Mouse (Mus musculus) stomach, embryonic 16.5 days (tissue): ENCODE results near the gene Gfm1. TPM values are rescaled to one million over a fixed set of nuclear protein-coding genes. Genes with fewer than 3 reads are reported as not detected.

Source experiments
- ATAC-seq: fragments of 200-750 bp; cut with Nextera tagmentation; 2 replicates; pipeline ENCODE4 v1.8.0; 2017; ENCODE audit warnings: moderate number of reproducible peaks, moderate TSS enrichment; ENCODE audit not compliant: insufficient read depth, low FRiP score
- H3K27ac ChIP-seq: fragments of 300-500 bp; sonication (generic); 2 replicates; pipeline ENCODE4 v1.5.1; 2014; ENCODE audit warnings: low read length
- H3K27me3 ChIP-seq: fragments of 300-500 bp; sonication (generic); 2 replicates; pipeline ENCODE4 v1.6.1; 2014; ENCODE audit warnings: low read length, control low read depth, mixed read lengths; ENCODE audit not compliant: control insufficient read depth, insufficient read depth
- H3K36me3 ChIP-seq: fragments of 300-500 bp; sonication (generic); 2 replicates; pipeline ENCODE4 v1.6.1; 2014; ENCODE audit warnings: low read length; ENCODE audit not compliant: control insufficient read depth, insufficient read depth
- H3K4me1 ChIP-seq: fragments of 300-500 bp; sonication (generic); 2 replicates; pipeline ENCODE4 v1.6.1; 2014; ENCODE audit warnings: low read length, control low read depth, mixed read lengths; ENCODE audit not compliant: control insufficient read depth, insufficient read depth
- H3K4me2 ChIP-seq: fragments of 300-500 bp; sonication (generic); 2 replicates; pipeline ENCODE4 v1.6.1; 2014; ENCODE audit warnings: low read depth, low read length, mixed read lengths
- H3K4me3 ChIP-seq: fragments of 300-500 bp; sonication (generic); replicated peaks from 2 replicates; pipeline ENCODE4 v1.5.1; 2014; ENCODE audit warnings: mild to moderate bottlenecking, low read length
- H3K9ac ChIP-seq: fragments of 300-500 bp; sonication (generic); 2 replicates; pipeline ENCODE4 v1.6.1; 2014; ENCODE audit warnings: low read length
- H3K9me3 ChIP-seq: fragments of 300-500 bp; sonication (generic); replicated peaks from 2 replicates; pipeline ENCODE4 v1.6.1; 2016; ENCODE audit warnings: low read length, control low read depth; ENCODE audit not compliant: control insufficient read depth
- WGBS: fragments of 180-500 bp; shearing (Covaris S2); extraction: QIAGEN DNeasy Blood & Tissue Kit; methylation state at CpG from one replicate; pipeline ENCODE4 v1.1.7; 2014; 5-methylcytosine and 5-hydroxymethylcytosine counted together
- polyA plus RNA-seq: library from polyadenylated mRNA; unstranded; fragments of >200 nt; fragmentation: Nextera tagmentation; extraction: Ambion mirVana; gene quantifications from 2 replicates; pipeline ENCODE4 v1.2.1, GENCODE M21; 2015

Gfm1 gene
- polyA plus RNA-seq, 1 experiment from 2014 or later, result 45.9 TPM

DNA sequence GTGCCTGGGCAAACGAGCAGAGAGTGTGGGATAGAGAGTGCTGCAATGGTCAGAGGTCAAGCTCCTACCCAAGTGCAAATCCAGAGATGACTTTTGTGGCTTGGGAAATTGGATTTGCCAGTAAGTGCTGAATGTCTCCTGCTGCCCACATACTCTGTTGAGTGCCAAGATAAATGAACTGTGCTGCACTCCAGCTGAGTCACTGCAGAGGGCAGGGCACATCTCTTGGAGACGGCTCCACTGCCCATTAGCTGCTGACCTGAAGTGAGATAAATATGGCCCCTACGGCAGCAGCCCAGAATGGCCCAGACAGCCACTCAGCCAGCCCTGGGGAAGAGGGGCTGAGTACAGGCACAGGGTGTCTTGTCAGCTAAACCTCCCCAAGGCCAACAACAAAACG is 60.3 kb downstream of the Gfm1 start:
- Histone ChIP-seq H3K4me1 (no peaks in the 10 kb centered on the region), H3K9ac (no peak overlapping the region), H3K4me3 (no peak overlapping the region), H3K36me3 (no peaks in the 10 kb centered on the region), H3K4me2 (no peak overlapping the region), H3K27ac (no peak overlapping the region), H3K9me3 (no peaks in the 10 kb centered on the region), H3K27me3 (no peaks in the 10 kb centered on the region)
- ATAC-seq, result no peak
- 27% methylated on average over 4 of the region's 4 CpGs for WGBS

DNA sequence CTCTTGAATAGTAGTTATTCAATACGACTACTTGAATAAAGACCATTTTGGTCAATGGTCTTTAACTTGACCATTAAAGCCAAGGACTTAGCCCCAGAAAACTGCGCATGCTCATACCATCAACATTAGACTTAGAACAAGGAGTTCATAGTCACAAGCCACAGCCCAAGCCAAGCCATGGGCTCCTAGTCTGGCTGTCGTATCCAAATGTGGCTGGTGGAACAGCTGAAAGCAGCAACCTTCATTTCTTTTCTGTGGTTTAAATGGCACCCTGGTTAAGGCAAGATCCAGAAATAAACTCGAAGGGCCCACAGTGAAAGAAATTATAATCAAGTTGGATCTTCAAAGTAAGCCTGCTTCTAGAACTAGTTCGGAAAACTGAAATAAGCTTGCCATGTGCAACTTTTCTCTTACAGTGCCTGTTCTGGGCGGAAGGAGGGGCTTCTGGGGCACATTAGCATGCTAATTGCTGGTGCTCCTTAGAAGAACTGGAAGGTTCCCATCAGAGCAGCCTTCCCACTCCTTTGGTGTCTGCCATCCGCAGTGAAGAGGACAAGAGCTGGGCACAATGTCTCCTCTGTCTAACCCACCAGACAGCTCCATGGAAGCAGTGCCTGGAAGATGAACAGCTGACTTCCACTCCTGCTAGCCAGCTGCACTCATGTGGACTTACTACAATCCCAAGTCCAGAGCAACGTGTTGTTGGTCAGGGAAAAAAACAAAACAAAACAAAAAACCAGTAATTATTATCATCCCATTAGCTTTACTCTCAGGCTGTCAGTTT is 62.4 kb downstream of the Gfm1 start:
- Histone ChIP-seq H3K9me3 (no peaks in the 10 kb centered on the region), H3K27me3 (no peaks in the 10 kb centered on the region), H3K27ac (no peak overlapping the region), H3K36me3 (no peaks in the 10 kb centered on the region), H3K9ac (no peak overlapping the region), H3K4me1 (no peaks in the 10 kb centered on the region), H3K4me2 (no peak overlapping the region), H3K4me3 (no peak overlapping the region)
- WGBS, result 75% methylated on average over 8 of the region's 8 CpGs
- no peak for ATAC-seq

DNA sequence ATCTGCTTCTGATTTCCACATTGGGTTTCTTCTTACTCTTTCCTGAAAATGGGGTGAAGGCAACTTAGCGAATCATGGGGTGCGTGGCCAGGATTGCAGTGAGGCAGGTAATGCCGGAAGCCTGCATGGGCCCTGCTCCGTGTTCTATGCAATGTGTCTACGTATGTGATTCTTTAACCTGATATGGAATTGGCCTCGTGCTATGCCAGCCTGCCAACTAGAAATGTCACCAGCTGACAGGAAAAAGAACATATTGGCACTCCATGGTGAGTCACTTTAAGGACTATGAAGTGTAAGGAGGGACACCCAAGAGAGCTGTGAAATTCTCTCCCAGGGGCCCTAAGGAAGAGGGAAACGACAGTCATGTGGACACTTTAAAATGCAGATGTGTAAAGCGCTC is 63.2 kb downstream of the Gfm1 start:
- Histone ChIP-seq H3K27me3 (no peaks in the 10 kb centered on the region), H3K27ac (no peak overlapping the region), H3K36me3 (no peaks in the 10 kb centered on the region), H3K4me3 (no peak overlapping the region), H3K4me2 (no peak overlapping the region), H3K9me3 (no peaks in the 10 kb centered on the region), H3K4me1 (no peaks in the 10 kb centered on the region), H3K9ac (no peak overlapping the region)
- 82% methylated on average over 8 of the region's 8 CpGs for WGBS
- ATAC-seq, result no peak

DNA sequence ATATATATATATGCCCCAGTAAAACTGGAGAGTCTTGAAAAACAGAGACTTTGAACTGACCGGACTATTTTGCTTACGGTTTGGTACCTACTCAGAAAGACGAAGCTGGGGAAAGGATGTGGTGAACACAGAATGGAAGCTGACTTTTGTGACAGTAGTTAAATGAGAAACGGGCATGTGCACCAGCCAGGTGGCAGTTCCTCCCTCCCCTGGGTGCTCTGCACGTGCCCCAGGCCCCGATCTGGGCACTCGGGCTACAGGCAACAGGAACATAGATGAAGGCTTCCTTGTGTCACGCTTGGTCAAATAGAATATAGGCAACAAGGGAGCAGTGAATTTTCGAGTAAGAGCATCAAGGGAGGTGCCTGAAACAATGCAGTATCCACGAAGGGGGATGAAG is 66.4 kb downstream of the Gfm1 start:
- H3K27ac ChIP-seq, result no peak overlapping the region
- H3K4me1 ChIP-seq, result no peaks in the 10 kb centered on the region
- H3K9ac ChIP-seq, result no peak overlapping the region
- no peak overlapping the region for H3K4me3 ChIP-seq
- H3K4me2 ChIP-seq, result no peak overlapping the region
- H3K9me3 ChIP-seq, result no peaks in the 10 kb centered on the region; the same call in 1 of the 2 replicates
- no peaks in the 10 kb centered on the region for H3K27me3 ChIP-seq
- H3K36me3 ChIP-seq, result no peaks in the 10 kb centered on the region
- no peak for ATAC-seq
- 91% methylated on average over 10 of the region's 10 CpGs for WGBS

DNA sequence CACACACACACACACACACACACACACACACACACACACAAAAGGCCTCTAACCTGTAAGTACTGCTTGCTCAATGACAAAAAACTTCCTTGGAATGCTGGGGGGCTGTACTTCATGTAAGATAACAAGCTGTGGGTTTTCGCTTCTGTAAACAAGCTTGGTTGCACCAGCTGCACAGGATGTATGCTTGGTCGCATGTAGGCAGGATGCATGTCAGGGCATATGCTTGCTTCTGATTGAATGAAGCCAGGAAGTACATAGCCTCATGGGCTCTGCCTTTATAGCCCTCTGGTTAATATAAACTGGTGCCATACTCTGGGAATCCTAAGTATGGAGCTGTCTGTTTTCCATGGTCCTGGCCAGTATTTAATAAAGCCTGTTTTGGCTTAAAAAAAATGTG is 68.1 kb downstream of the Gfm1 start:
- no peaks in the 10 kb centered on the region for H3K4me1 ChIP-seq
- no peaks in the 10 kb centered on the region; the same call in 1 of the 2 replicates for H3K9me3 ChIP-seq
- H3K9ac ChIP-seq, result no peak overlapping the region
- H3K4me2 ChIP-seq, result no peak overlapping the region
- ATAC-seq, result no peak
- H3K36me3 ChIP-seq, result no peaks in the 10 kb centered on the region
- WGBS, result 56% methylated on average over 2 of the region's 2 CpGs
- H3K4me3 ChIP-seq, result no peak overlapping the region
- no peak overlapping the region for H3K27ac ChIP-seq
- no peaks in the 10 kb centered on the region for H3K27me3 ChIP-seq

- ATAC-seq, result no peak
- 89% methylated on average over 8 of the region's 8 CpGs for WGBS
- H3K27me3 ChIP-seq, result no peaks in the 10 kb centered on the region
These were observed 69.0 kb downstream of the Gfm1 start for GRCm38 (mm10) chr3:67498773-67499405.

GRCm38 (mm10) chr3:67499406-67499791 is 69.5 kb downstream of the Gfm1 start:
- Histone ChIP-seq H3K36me3 (no peaks in the 10 kb centered on the region), H3K4me1 (no peaks in the 10 kb centered on the region), H3K4me2 (no peak overlapping the region), H3K9ac (no peak overlapping the region), H3K27me3 (no peaks in the 10 kb centered on the region), H3K4me3 (no peak overlapping the region), H3K9me3 (no peaks in the 10 kb centered on the region; the same call in 1 of the 2 replicates), H3K27ac (no peak overlapping the region)
- 81% methylated on average over 4 of the region's 4 CpGs for WGBS
- ATAC-seq, result 0 out of 2 replicates have a peak, but pooled peaks have one; percentile 29

More at GRCm38 (mm10) chr3:67498773-67499405, 69.0 kb downstream of the Gfm1 start:
- Histone ChIP-seq H3K9ac (no peak overlapping the region), H3K4me3 (no peak overlapping the region), H3K27ac (no peak overlapping the region), H3K36me3 (no peaks in the 10 kb centered on the region), H3K4me2 (no peak overlapping the region), H3K9me3 (no peaks in the 10 kb centered on the region; the same call in 1 of the 2 replicates), H3K4me1 (no peaks in the 10 kb centered on the region)

DNA sequence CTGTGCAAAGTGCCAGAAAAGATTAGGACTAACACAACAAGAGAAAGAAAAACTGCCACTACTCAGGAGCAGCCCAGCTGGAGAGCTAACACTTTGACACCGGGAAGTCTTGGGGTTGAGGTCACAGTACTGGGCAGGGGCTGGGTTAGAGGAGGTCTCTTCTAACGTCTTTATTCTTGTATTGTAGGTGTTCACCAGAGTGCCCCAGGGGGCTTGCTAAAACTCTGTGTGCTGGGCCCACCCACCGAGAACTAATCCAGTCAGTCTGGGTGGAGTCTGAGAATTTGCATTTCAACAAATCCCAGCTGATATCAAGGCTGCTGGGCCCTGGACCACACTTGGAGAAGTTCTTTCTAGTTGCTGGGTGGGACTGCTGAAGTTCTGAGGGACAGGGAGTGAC is 74.0 kb downstream of the Gfm1 start:
- H3K36me3 ChIP-seq, result no peaks in the 10 kb centered on the region
- 17% methylated on average over 3 of the region's 3 CpGs for WGBS
- H3K9me3 ChIP-seq, result no peaks in the 10 kb centered on the region; the same call in 1 of the 2 replicates
- no peak for ATAC-seq
- no peak overlapping the region for H3K4me2 ChIP-seq
- no peak overlapping the region for H3K9ac ChIP-seq
- H3K4me1 ChIP-seq, result no peaks in the 10 kb centered on the region
- no peak overlapping the region for H3K4me3 ChIP-seq
- no peak overlapping the region for H3K27ac ChIP-seq
- H3K27me3 ChIP-seq, result no peaks in the 10 kb centered on the region

GRCm38 (mm10) chr3:67505286-67505685 is 75.4 kb downstream of the Gfm1 start:
- Histone ChIP-seq H3K4me1 (no peaks in the 10 kb centered on the region), H3K9me3 (no peaks in the 10 kb centered on the region), H3K27ac (no peak overlapping the region), H3K36me3 (no peaks in the 10 kb centered on the region), H3K9ac (no peak overlapping the region), H3K4me3 (no peak overlapping the region), H3K27me3 (no peaks in the 10 kb centered on the region), H3K4me2 (no peak overlapping the region)
- ATAC-seq, result no peak
- WGBS, result 74% methylated on average over 2 of the region's 2 CpGs
